Mouse (Mus musculus): Measurements from ENCODE around the gene Fads1. TPM values are rescaled to one million over a fixed set of nuclear protein-coding genes. Genes with fewer than 3 reads are reported as not detected.

Fads1 gene
- total RNA-seq, 2 experiments from 2014 or later = 171 to 184 TPM

DNA sequence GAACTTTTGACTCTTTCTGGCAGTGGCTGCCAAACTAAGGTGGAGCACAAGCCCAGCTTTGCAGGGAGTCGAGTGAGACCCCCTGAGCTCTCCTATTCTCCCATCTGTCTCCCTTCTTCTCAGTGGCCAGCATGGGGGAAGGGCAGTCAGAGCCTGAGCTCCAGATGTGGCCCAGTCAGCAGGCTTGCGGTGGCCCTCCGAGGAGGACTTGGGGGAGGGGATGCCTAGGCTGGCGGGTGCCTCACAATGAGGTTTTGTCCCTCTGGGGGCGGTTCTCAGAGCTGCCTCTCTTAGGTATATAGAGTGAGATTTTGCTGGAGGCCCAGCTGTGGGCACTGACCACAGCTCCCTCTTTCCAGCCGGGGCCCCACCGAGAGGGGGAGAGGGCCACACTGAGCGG lies 60.2 kb downstream of the Fads1 start:
- DNase-seq (ENCODE audit: low spot score in 2 of 2) = peak in 1 of 2 experiments; percentile 19

DNA sequence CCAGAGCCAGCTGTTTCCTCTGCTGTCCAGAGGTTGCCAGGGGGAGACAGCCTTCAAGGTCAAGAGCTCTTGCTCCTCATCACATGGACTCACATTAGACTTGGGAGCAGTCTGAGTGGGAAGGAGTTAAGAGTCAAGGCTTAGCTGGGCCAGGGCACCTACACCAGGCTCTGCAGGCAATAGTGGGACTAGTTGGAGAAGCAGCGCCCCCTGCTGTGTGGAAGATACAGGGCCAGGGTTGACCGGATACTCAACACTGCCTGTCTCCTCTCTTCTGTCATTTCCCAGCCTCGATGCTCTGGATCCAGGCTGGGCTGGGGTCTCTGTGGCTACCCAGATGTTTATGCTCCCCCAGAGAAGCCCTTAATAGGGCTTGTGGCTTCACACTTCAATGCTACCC lies 61.5 kb downstream of the Fads1 start:
- DNase-seq (ENCODE audit: low spot score in 2 of 2) = peak; percentile 47 to 72

Small RNAs within 50 kb of the gene (microRNA-seq; reads per million reads assigned to microRNA genes)
- gene Mir6993 = 0 to 0.42 reads per million in 2 experiments

Other genes starting within 250 kb of the Fads1 start
- gene Fth1, start 202.3 kb upstream of the Fads1 start, total RNA-seq (2021) = 1,000 to 10,000 TPM; 2,362 to 2,428 TPM
- gene Best1, start 181.3 kb upstream of the Fads1 start, total RNA-seq (2021) = 1 to 10 TPM; 1.0 to 1.1 TPM
- gene Rab3il1, start 181.2 kb upstream of the Fads1 start, total RNA-seq (2021) = 10 to 100 TPM in 1 of 2 experiments, 1 to 10 TPM in 1; 9.6 to 10.2 TPM
- gene Fads3, start 141.3 kb upstream of the Fads1 start, total RNA-seq (2021) = 10 to 100 TPM; 32.2 to 32.6 TPM
- gene Fads2, start 81.1 kb upstream of the Fads1 start, total RNA-seq (2021) = 100 to 1,000 TPM; 112 to 119 TPM
- gene Tmem258, start 21.1 kb downstream of the Fads1 start, total RNA-seq (2021) = 10 to 100 TPM; 68.6 to 71.2 TPM
- gene Fen1, start 21.3 kb downstream of the Fads1 start, total RNA-seq (2021) = 10 to 100 TPM; 12.1 to 14.1 TPM
- gene Myrf, start 57.9 kb downstream of the Fads1 start, total RNA-seq (2021) = 10 to 100 TPM; 14.1 to 17.2 TPM
- gene Dagla, start 122.0 kb downstream of the Fads1 start, total RNA-seq (2021) = 10 to 100 TPM; 82.5 to 83.4 TPM
- gene Syt7, start 206.2 kb downstream of the Fads1 start, total RNA-seq (2021) = 100 to 1,000 TPM; 267 to 301 TPM

All from left cerebral cortex, adult 18-20 months (tissue).